Mouse (Mus musculus) forebrain, embryonic 15.5 days (tissue): Measurements from ENCODE around the gene Pidd1. TPM values are rescaled to one million over a fixed set of nuclear protein-coding genes. Genes with fewer than 3 reads are reported as not detected.

Experiments used
- ATAC-seq: fragments of 200-750 bp; cut with Nextera tagmentation; replicated peaks from 2 replicates; pipeline ENCODE4 v1.8.0; 2017; ENCODE audit warnings: mild to moderate bottlenecking, moderate TSS enrichment, moderate library complexity
- H3K27ac ChIP-seq: fragments of 300-500 bp; sonication (generic); replicated peaks from 2 replicates; pipeline ENCODE4 v1.5.1; 2015; ENCODE audit warnings: mild to moderate bottlenecking, inconsistent platforms
- H3K27me3 ChIP-seq: fragments of 300-500 bp; sonication (generic); 2 replicates; pipeline ENCODE4 v1.6.1; 2015; ENCODE audit warnings: inconsistent platforms
- H3K36me3 ChIP-seq: fragments of 300-500 bp; sonication (generic); 2 replicates; pipeline ENCODE4 v1.6.1; 2015; ENCODE audit warnings: mild to moderate bottlenecking, inconsistent platforms
- H3K4me1 ChIP-seq: fragments of 300-500 bp; sonication (generic); 2 replicates; pipeline ENCODE4 v1.6.1; 2015; ENCODE audit warnings: inconsistent platforms
- H3K4me2 ChIP-seq: fragments of 300-500 bp; sonication (generic); replicated peaks from 2 replicates; pipeline ENCODE4 v1.6.1; 2015; ENCODE audit warnings: mild to moderate bottlenecking, inconsistent platforms
- H3K4me3 ChIP-seq: fragments of 300-500 bp; sonication (generic); 2 replicates; pipeline ENCODE4 v1.5.1; 2015; ENCODE audit warnings: mild to moderate bottlenecking, inconsistent platforms
- H3K9ac ChIP-seq: fragments of 300-500 bp; sonication (generic); replicated peaks from 2 replicates; pipeline ENCODE4 v1.6.1; 2015; ENCODE audit warnings: mild to moderate bottlenecking, inconsistent platforms
- H3K9me3 ChIP-seq: fragments of 300-500 bp; sonication (generic); 2 replicates; pipeline ENCODE4 v1.6.1; 2016; ENCODE audit warnings: inconsistent platforms
- WGBS: fragments of 180-500 bp; shearing (Covaris S2); methylation state at CpG from one replicate; pipeline ENCODE4 v1.1.7; 2015; ENCODE audit warnings: mixed read lengths; 5-methylcytosine and 5-hydroxymethylcytosine counted together
- polyA plus RNA-seq: library from polyadenylated mRNA; unstranded; fragments of >200 nt; fragmentation: Nextera tagmentation; extraction: Ambion mirVana; gene quantifications from 2 replicates; pipeline ENCODE4 v1.2.1, GENCODE M21; 2015

The Pidd1 gene
- polyA plus RNA-seq, 1 experiment from 2014 or later: 7.8 TPM

DNA sequence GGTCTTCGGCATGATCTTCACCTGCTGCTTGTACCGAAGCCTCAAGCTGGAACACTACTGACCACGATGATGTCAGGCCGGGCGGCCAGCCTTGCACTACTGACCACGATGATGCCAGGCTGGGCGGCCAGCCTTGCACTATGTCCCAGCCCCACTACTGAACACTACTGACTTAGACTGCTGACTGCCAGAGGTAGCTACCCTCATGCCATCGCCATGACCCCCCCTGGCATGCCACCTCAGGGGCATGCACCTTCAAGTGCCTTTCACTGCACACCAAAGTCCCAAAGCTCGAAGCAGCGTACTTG, 26.8 kb upstream of the Pidd1 start:
- Histone ChIP-seq H3K4me3 (no peak overlapping the region), H3K4me1 (peaks cover 55% of the 10 kb centered on the region), H3K9me3 (no peaks in the 10 kb centered on the region), H3K27me3 (peaks cover 11% of the 10 kb centered on the region), H3K36me3 (peaks cover 29% of the 10 kb centered on the region), H3K9ac (no peak overlapping the region), H3K4me2 (no peak overlapping the region), H3K27ac (no peak overlapping the region)
- WGBS: 95% methylated on average over 10 of the region's 10 CpGs
- no peak for ATAC-seq

DNA sequence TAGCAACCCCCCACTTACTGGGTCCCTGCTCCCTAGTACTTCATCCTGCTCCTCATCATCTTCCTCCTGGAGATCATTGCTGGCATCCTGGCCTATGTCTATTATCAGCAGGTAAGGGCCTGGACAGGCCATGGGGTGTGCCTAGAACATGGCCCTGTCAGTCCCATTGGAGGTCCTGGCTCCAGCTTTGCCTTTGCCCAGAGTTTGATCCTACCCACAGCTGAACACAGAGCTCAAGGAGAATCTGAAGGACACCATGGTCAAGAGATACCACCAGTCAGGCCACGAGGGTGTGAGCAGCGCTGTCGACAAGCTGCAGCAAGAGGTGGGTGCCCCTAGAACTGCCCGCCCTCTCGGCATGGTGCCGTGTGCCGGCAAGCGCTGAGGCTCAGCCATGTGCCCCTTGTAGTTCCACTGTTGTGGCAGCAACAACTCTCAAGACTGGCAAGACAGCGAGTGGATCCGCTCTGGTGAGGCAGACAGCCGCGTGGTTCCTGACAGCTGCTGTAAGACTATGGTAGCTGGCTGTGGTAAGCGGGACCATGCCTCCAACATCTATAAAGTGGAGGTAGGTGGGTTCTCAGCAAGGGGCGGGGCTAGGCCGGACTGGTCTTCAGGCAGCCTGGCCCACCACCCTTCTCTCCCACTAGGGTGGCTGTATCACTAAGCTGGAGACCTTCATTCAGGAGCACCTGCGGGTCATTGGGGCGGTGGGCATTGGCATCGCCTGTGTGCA, 26.2 kb upstream of the Pidd1 start:
- H3K9ac ChIP-seq: no peak overlapping the region
- peaks cover 29% of the 10 kb centered on the region for H3K36me3 ChIP-seq
- H3K4me3 ChIP-seq: no peak overlapping the region
- no peaks in the 10 kb centered on the region for H3K9me3 ChIP-seq
- H3K27me3 ChIP-seq: peaks cover 17% of the 10 kb centered on the region
- ATAC-seq: no peak
- peak overlapping the region; percentile 56; the same call in 1 of the 2 replicates for H3K4me2 ChIP-seq
- WGBS: 89% methylated on average over 18 of the region's 18 CpGs
- H3K27ac ChIP-seq: no peak overlapping the region
- H3K4me1 ChIP-seq: peaks cover 52% of the 10 kb centered on the region

DNA sequence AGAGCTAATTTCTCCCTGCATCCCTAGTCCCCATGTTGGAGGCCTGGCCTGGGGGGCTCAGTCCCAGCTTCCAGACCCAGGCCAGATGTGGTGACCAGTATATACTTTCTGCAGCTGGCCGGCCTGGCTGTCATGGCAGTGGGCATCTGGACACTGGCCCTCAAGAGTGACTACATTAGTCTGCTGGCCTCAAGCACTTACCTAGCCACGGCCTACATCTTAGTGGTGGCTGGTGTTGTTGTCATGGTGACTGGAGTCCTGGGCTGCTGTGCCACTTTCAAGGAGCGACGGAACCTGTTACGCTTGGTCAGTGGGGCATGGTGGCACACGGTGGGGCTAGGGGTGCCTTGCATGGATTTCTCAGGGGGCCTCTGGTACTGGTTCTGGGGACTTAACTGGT, 25.5 kb upstream of the Pidd1 start:
- peaks cover 29% of the 10 kb centered on the region for H3K36me3 ChIP-seq
- peak overlapping the region; percentile 82 for H3K9ac ChIP-seq
- peaks cover 24% of the 10 kb centered on the region for H3K27me3 ChIP-seq
- H3K9me3 ChIP-seq: no peaks in the 10 kb centered on the region
- no peak for ATAC-seq
- peak overlapping the region; percentile 79 for H3K27ac ChIP-seq
- H3K4me1 ChIP-seq: peaks cover 56% of the 10 kb centered on the region
- peak overlapping the region; percentile 67 for H3K4me3 ChIP-seq
- H3K4me2 ChIP-seq: peak overlapping the region; percentile 56
- WGBS: 84% methylated on average over 6 of the region's 6 CpGs

DNA sequence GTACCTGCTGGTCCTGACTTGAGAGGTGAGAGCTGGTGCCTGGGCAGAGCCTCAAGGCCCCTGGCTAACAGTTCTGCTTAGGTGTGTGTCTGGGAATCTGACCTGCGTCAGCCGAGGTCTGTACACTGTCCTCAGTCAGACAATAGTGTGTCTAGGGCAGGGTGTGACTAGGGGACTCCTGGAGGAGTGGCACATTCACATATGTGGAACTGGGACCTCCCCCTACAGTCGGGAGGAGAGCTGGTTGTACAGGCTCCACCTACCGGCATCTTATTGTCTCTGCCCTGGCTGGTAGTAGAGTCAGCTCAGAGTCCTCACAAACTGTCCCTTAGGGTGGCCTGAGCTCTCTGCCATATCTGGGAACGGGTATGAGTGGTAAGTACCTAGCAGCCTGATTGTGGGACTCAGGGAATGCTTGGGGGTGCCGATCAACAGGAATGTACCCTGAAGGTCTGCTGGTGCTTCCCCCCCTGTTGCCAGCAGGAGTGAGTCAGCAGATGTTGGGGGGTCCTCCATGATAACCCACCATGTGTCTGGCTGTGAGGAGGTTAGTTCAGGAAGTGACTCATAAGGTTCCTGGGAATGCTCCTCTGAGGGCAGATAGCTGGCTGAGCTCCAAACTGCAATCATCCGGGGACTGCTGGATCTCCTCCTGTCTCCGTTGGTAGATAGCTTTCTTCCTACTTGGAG, 24.8 kb upstream of the Pidd1 start:
- H3K4me3 ChIP-seq: peak overlapping the region; percentile 67
- H3K27me3 ChIP-seq: peaks cover 31% of the 10 kb centered on the region
- H3K9ac ChIP-seq: peak overlapping the region; percentile 82
- H3K4me2 ChIP-seq: peak overlapping the region; percentile 56
- ATAC-seq: peak; percentile 79
- H3K4me1 ChIP-seq: peaks cover 50% of the 10 kb centered on the region
- peak overlapping the region; percentile 79 for H3K27ac ChIP-seq
- peaks cover 29% of the 10 kb centered on the region for H3K36me3 ChIP-seq
- no peaks in the 10 kb centered on the region for H3K9me3 ChIP-seq
- WGBS: 13% methylated on average over 8 of the region's 8 CpGs

DNA sequence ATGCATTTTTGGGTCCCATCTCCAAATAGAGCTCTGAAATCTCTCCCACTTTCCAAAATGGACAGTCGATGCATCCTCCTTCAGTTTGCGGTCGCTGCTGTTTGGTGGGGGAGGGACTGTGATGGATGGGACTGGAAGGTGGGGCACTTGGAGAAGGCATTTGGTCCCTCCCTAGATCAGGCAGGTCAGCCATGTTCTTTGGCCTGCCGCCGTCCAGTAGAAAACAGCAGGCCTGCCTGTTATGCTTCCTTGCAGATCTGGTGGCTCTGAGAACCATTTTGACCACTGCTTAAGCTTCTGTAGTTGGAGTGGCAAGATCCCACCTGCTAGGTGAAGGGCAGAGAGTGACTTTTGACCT, 24.3 kb upstream of the Pidd1 start:
- Histone ChIP-seq H3K27me3 (peaks cover 36% of the 10 kb centered on the region), H3K4me2 (peak overlapping the region; percentile 56), H3K4me1 (peaks cover 45% of the 10 kb centered on the region), H3K9ac (peak overlapping the region; percentile 82), H3K27ac (peak overlapping the region; percentile 79), H3K4me3 (peak overlapping the region; percentile 67), H3K36me3 (peaks cover 29% of the 10 kb centered on the region), H3K9me3 (no peaks in the 10 kb centered on the region)
- no peak; the same call in 1 of the 2 replicates for ATAC-seq
- 23% methylated on average over 5 of the region's 5 CpGs for WGBS

GRCm38 (mm10) chr7:141467230-141468030, 23.6 kb upstream of the Pidd1 start, which contains the start of gene Cd151:
Cd151 (plus strand) TSS chr7:141467392.
- H3K9me3 ChIP-seq: no peaks in the 10 kb centered on the region
- peaks cover 24% of the 10 kb centered on the region for H3K36me3 ChIP-seq
- ATAC-seq: peak; percentile 44
- H3K4me3 ChIP-seq: peak within 1 kb of the TSS; percentile 67
- peak within 1 kb of the TSS; percentile 82 for H3K9ac ChIP-seq
- peak within 1 kb of the TSS; percentile 56 for H3K4me2 ChIP-seq
- peak within 1 kb of the TSS; percentile 79 for H3K27ac ChIP-seq
- H3K27me3 ChIP-seq: peaks cover 43% of the 10 kb centered on the region
- peaks cover 45% of the 10 kb centered on the region for H3K4me1 ChIP-seq
- WGBS: under 1% methylated on average over 52 of the region's 52 CpGs

DNA sequence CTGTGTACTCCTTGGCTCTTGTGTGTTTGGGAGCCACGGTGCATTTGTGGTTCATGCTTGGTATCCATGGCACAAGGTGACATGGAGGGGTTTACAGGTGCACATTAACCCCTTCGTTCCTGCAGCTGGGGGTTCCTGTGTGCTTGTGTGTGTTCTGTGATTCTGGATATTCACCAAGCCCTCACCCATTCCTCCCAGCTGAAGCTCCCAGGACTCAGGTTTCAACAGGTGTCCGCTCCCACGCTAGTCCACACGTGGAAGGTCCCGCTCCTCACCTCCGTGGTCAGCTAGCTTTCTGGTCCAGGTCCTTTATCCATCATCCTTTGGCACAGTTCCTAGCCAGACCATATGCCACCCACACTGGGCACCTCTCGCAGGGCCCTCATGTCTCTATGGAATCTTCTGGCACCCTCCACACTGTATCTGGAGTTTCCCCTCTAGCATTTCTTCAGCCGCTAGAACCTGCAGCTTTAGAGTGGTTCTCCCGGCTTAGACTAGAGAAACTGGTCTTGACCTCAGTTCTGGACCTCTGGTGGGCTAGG, 22.9 kb upstream of the Pidd1 start:
- Histone ChIP-seq H3K27ac (no peak overlapping the region), H3K4me3 (peak overlapping the region; percentile 67), H3K4me2 (peak overlapping the region; percentile 56), H3K9me3 (no peaks in the 10 kb centered on the region), H3K36me3 (peaks cover 18% of the 10 kb centered on the region), H3K4me1 (peaks cover 51% of the 10 kb centered on the region), H3K9ac (peak overlapping the region; percentile 82), H3K27me3 (peaks cover 50% of the 10 kb centered on the region)
- 65% methylated on average over 10 of the region's 10 CpGs for WGBS
- ATAC-seq: no peak

DNA sequence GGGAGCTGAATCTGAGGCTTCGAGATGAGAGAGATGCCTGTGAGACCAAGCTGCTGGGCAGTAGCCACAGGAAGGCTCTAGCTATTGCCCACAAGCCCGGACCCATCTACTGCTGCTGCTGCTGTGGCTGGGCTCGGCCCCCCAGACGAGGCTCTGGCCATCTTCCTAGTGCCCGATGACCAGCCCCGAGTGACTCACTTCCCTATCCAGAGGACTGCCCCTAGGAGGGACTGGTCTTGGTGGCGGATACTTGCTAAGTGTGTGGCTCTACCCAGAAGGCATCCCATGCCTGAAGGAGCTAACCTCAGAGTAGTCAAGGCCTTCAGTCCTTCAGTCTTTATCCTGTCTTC, 22.2 kb upstream of the Pidd1 start:
- H3K36me3 ChIP-seq: peaks cover 12% of the 10 kb centered on the region
- 83% methylated on average over 7 of the region's 7 CpGs for WGBS
- peaks cover 54% of the 10 kb centered on the region for H3K4me1 ChIP-seq
- H3K9ac ChIP-seq: no peak overlapping the region
- H3K4me3 ChIP-seq: no peak overlapping the region
- H3K4me2 ChIP-seq: no peak overlapping the region
- H3K27me3 ChIP-seq: peaks cover 57% of the 10 kb centered on the region
- H3K9me3 ChIP-seq: no peaks in the 10 kb centered on the region
- no peak overlapping the region for H3K27ac ChIP-seq
- no peak for ATAC-seq

DNA sequence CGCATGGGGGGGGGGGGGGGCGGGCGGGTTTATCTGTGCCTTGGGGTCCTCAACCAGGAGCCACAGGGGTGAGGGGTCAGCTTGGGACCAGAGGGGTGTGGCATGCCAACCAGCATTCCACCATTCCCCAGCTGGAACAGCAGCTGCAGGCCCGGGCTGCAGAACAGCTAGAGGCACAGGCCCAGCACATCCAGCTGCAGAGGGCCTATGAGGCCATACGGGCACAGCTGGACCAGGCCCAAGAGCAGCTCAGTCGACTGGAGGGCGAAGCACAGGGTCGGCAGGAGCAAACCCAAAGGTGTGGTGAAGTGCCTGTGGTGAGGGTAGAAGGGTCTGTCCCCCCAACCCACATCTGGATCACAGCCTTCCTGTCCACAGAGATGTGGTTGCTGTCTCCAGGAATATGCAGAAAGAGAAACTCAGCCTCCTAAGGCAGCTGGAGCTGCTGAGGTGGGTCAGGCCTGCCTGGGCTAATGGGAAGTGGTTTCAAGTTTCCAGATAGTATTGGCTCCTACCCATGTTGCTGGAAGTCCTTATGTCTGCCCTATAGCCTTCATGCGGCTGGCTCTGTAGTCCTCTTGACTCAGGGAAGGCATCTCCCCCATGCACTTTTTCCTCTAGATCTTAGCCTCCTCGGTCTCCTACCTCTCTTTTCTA, 21.7 kb upstream of the Pidd1 start:
- H3K27me3 ChIP-seq: peaks cover 62% of the 10 kb centered on the region
- no peak overlapping the region for H3K4me2 ChIP-seq
- no peak overlapping the region for H3K4me3 ChIP-seq
- peaks cover 54% of the 10 kb centered on the region for H3K4me1 ChIP-seq
- no peaks in the 10 kb centered on the region for H3K9me3 ChIP-seq
- no peak overlapping the region for H3K9ac ChIP-seq
- 44% methylated on average over 10 of the region's 10 CpGs for WGBS
- peaks cover 8% of the 10 kb centered on the region for H3K36me3 ChIP-seq
- no peak for ATAC-seq
- H3K27ac ChIP-seq: no peak overlapping the region

DNA sequence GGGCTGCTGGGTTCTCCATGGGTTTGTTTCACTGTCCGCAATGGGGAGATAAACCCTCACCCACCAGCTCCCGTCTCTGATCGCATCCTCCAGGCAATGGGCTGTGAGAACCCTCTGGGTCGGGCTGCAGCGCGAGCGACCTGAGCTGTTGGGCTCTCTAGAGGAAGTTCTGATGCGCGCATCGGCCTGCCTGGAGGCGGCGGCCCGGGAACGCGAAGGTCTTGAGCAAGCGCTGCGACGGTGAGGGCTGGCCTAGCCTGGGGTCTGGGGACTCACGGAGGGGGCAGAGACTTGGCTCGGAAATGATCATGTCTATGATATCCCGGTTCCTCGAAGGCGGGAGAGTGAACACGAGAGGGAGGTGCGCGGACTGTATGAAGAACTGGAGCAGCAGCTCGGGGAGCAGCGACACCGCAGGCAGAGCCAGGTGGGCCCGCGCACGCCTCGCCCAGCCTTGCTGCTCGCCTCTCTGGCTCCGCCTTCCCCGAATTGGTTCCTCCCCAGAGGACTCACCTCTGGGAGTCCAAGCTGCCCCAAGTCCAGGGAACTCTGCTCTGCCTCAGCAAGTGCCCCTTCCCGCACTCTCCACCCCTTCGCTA, 20.9 kb upstream of the Pidd1 start:
- 4% methylated on average over 38 of the region's 38 CpGs for WGBS
- ATAC-seq: no peak
- Histone ChIP-seq H3K4me2 (peak overlapping the region; percentile 8; the same call in 1 of the 2 replicates), H3K9ac (no peak overlapping the region), H3K4me1 (peaks cover 47% of the 10 kb centered on the region), H3K9me3 (no peaks in the 10 kb centered on the region), H3K27ac (no peak overlapping the region), H3K27me3 (peaks cover 69% of the 10 kb centered on the region), H3K36me3 (peaks cover 4% of the 10 kb centered on the region; the same call in 1 of the 2 replicates), H3K4me3 (peak overlapping the region; percentile 14; the same call in 1 of the 2 replicates)

DNA sequence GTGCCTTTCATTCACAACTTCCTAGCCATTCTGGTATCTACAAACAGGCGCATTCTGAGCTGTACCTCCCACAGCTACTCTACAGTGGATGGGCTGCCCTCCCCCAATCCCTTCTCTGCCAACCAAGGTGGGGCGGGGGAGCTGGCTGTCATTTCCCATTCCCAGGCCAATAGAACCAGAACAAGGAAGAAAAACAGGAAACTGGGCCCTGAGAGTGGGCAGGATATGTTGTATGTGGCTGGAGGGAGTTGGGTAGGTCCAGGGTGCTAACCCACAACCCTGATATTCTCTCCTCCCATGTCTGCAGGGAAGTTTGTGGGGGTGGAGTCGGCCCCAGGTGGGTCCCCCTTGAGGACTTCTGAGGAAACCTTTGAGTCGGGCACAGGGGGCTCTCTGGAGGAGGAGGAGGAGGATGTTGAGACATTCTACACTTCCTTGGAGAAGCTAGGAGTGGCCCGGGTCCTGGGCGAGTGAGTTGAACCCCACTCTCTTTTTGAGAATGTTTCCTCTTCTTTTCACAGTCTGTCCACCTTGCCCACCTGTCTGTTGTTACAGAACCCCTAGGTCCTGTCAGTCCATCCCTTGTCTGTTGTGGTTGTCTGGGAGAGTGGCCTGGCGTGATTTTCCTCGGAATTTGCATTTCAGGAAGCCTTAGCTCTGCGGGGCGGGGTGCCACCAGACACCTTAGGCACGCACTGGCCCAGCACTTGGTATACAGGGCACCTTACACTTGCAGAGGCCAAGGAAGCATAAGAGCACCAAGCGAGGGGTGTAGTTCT, 20.2 kb upstream of the Pidd1 start:
- Histone ChIP-seq H3K27me3 (peaks cover 72% of the 10 kb centered on the region), H3K9me3 (no peaks in the 10 kb centered on the region), H3K27ac (no peak overlapping the region), H3K4me2 (no peak overlapping the region), H3K9ac (no peak overlapping the region), H3K36me3 (peaks cover 5% of the 10 kb centered on the region; the same call in 1 of the 2 replicates), H3K4me3 (no peak overlapping the region), H3K4me1 (peaks cover 40% of the 10 kb centered on the region)
- no peak for ATAC-seq
- 24% methylated on average over 12 of the region's 12 CpGs for WGBS
